Mouse (Mus musculus) small intestine, adult 2 months (tissue): ENCODE data around the gene Greb1.

Experiments used
- CTCF ChIP-seq: fragments of 200-500 bp; IDR thresholded peaks from 2 replicates; pipeline ENCODE4 v1.5.1; 2012; ENCODE audit warnings: low read depth, mild to moderate bottlenecking, control low read depth, inconsistent platforms, low read length, moderate library complexity, mixed read lengths; ENCODE audit not compliant: insufficient replicate concordance, insufficient read length; ENCODE audit errors: extremely low read depth
- POLR2A ChIP-seq: fragments of 200-500 bp; IDR thresholded peaks from 2 replicates; pipeline ENCODE4 v1.6.1; 2012; ENCODE audit warnings: low read depth, mild to moderate bottlenecking, control low read depth, inconsistent platforms, low read length, moderate library complexity

DNA sequence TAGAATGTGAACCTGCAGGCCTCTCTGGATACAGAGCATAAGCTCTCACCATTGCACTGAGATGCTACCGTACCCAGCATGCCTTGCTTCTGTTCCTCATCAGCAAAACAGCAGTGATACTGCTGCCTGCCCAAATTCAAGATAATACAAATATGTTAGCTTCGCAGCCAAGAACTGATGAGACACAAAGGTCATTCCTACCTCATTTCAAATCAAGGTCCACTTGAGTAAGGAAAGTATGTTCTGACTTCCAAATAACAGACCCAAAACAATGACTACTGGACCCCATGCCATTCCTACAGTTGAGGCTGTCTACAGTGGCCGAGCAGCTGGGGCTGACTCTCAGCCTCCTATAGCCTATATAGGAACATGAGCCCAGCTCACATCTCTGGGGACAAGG is 66.0 kb downstream of the Greb1 start:
- TF ChIP-seq CTCF = no peak
- no peak for TF ChIP-seq POLR2A
